Mouse (Mus musculus) cerebellum, adult 8-10 months (tissue): ENCODE data around the gene Trim38.

Experiments
- DNase-seq: peaks from one replicate; pipeline ENCODE4 v3.0.0; 2022

Trim38 gene

GRCm38 (mm10) chr13:23839308-23839707 is 69.6 kb downstream of the Trim38 start, which contains the start of gene Slc17a3:
Gene Slc17a3, plus strand, starts transcription at chr13:23839434.
- no peak for DNase-seq
